Mouse (Mus musculus) ES-Bruce4 (cell line): ENCODE measurements around the gene Brip1. TPM values are rescaled to one million over a fixed set of nuclear protein-coding genes. Genes with fewer than 3 reads are reported as not detected.
"Not testable (repeated sequence)": the region's sequence is repeated elsewhere in the genome, so short reads cannot be mapped to it uniquely, and the experiment has no call there.

Source experiments
- H3K27ac ChIP-seq: 2 replicates; pipeline ENCODE4 v1.5.1; 2012; ENCODE audit warnings: low read length, inconsistent platforms; ENCODE audit not compliant: insufficient read depth
- H3K27me3 ChIP-seq: 2 replicates; pipeline ENCODE4 v1.6.1; 2012; ENCODE audit warnings: mild to moderate bottlenecking, low read length, inconsistent platforms; ENCODE audit not compliant: control insufficient read depth, poor library complexity, insufficient read depth, severe bottlenecking
- H3K36me3 ChIP-seq: 2 replicates; pipeline ENCODE4 v1.6.1; 2012; ENCODE audit warnings: inconsistent platforms, mild to moderate bottlenecking, low read length, moderate library complexity; ENCODE audit not compliant: control insufficient read depth, poor library complexity, insufficient read depth, severe bottlenecking
- H3K4me1 ChIP-seq: one replicate; pipeline ENCODE4 v1.8.1; 2011; ENCODE audit warnings: low read length; ENCODE audit not compliant: control insufficient read depth, insufficient read depth
- H3K4me3 ChIP-seq: 2 replicates; pipeline ENCODE4 v1.5.1; 2011; ENCODE audit warnings: low read depth, mild to moderate bottlenecking, low read length
- H3K9ac ChIP-seq: 2 replicates; pipeline ENCODE4 v1.6.1; 2012; ENCODE audit warnings: low read depth, mild to moderate bottlenecking, inconsistent platforms; ENCODE audit not compliant: poor library complexity, severe bottlenecking
- H3K9me3 ChIP-seq: replicated peaks from 2 replicates; pipeline ENCODE4 v1.6.1; 2012; ENCODE audit warnings: mild to moderate bottlenecking, low read length, inconsistent platforms; ENCODE audit not compliant: control insufficient read depth, poor library complexity, insufficient read depth, severe bottlenecking
- CTCF ChIP-seq: IDR thresholded peaks from one replicate; pipeline ENCODE4 v1.8.1; 2011; ENCODE audit warnings: low read depth, low read length
- EP300 ChIP-seq: IDR thresholded peaks from 2 replicates; pipeline ENCODE4 v1.6.1; 2011; ENCODE audit warnings: low read depth, low read length; ENCODE audit not compliant: insufficient read depth
- POLR2A ChIP-seq: IDR thresholded peaks from one replicate; pipeline ENCODE4 v1.8.1; 2011; ENCODE audit warnings: low read length; ENCODE audit not compliant: insufficient read depth
- polyA plus RNA-seq: library from polyadenylated mRNA; stranded (reverse); fragments of >200 nt; gene quantifications from 2 replicates; pipeline ENCODE4 v1.2.4, GENCODE M21; 2011; ENCODE audit warnings: low read depth; ENCODE audit not compliant: missing spikeins, insufficient read depth, insufficient read length

Gene Brip1
- polyA plus RNA-seq, 1 experiment: 17.6 TPM

GRCm38 (mm10) chr11:86209123-86209522 lies 8.1 kb upstream of the Brip1 start:
- Histone ChIP-seq H3K9me3 (0 out of 2 replicates have a peak, but pooled peaks cover 7% of the 10 kb centered on the region), H3K27ac (no peak overlapping the region), H3K4me3 (no peak overlapping the region), H3K27me3 (no peaks in the 10 kb centered on the region), H3K36me3 (peaks cover 9% of the 10 kb centered on the region), H3K9ac (no peak overlapping the region), H3K4me1 (no peaks in the 10 kb centered on the region)
- TF ChIP-seq POLR2A (no peak), EP300 (no peak), CTCF (no peak)

GRCm38 (mm10) chr11:86205876-86206275 lies 4.9 kb upstream of the Brip1 start:
- Histone ChIP-seq H3K27me3 (no peaks in the 10 kb centered on the region), H3K9ac (no peak overlapping the region), H3K27ac (no peak overlapping the region), H3K4me1 (no peaks in the 10 kb centered on the region), H3K9me3 (peaks cover 24% of the 10 kb centered on the region), H3K4me3 (no peak overlapping the region), H3K36me3 (peaks cover 7% of the 10 kb centered on the region; the same call in 1 of the 2 replicates)
- TF ChIP-seq CTCF (no peak), POLR2A (no peak), EP300 (no peak)

DNA sequence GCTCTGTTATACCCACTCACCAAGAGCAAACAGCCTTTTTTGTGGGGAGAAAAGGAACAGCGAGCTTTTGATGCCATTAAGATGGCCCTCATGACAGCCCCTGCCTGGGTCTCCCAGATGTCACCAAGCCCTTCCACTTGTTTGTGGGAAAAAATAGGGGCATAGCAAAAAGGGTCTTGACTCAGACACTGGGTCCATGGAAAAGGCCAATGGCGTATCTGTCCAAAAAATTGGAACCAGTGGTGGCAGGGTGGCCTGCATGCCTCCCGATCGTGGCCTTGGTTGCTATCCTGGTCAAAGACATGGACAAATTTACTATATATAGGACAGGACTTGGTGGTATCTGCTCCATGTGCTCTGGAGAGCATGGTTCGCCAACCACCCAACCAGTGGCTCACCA lies 4.0 kb upstream of the Brip1 start:
- Histone ChIP-seq H3K4me3 (no peak overlapping the region), H3K9ac (no peak overlapping the region)

DNA sequence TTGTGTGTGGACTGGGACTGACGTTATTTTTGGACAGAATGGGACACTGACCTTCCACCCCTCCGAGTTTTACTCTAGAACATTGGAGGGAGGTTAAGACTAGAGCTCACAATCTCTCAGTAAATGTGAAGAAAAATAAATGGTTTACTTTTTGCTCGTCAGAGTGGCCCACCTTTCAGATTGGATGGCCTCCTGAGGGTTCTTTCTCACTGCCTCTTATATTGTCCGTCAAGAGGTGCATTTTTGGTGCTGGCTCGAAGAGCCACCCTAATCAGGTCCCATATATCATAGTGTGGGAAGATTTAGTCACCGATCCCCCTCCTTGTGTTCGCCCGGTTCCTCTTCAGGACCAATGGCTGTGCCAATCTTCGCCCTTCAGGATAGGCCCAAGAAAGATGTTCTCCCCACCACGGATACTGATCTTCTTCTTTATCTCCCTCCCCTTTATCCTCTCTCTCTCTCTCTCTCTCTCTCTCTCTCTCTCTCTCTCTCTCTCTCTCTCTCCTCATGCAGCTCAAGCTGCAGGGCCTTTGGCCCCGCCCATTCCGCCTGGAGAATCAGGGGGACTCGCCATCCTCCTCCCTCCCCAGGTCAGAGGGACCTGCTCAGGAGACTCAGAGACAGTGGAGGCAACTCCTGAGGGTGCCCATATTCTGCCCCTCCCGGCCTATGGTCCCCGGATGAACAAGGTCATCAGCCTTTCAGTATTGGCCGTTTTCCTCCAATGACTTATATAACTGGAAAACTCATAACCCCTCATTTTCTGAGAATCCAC lies 1.1 kb upstream of the Brip1 start:
- Histone ChIP-seq H3K9ac (peak overlapping the region; percentile 88), H3K27ac (no peak overlapping the region), H3K36me3 (peaks cover 8% of the 10 kb centered on the region), H3K4me3 (peak overlapping the region; percentile 98), H3K27me3 (no peaks in the 10 kb centered on the region), H3K9me3 (peaks cover 24% of the 10 kb centered on the region), H3K4me1 (peaks cover 2% of the 10 kb centered on the region)
- no peak for TF ChIP-seq CTCF
- TF ChIP-seq EP300: no peak

More for the DNA sequence above, 4.0 kb upstream of the Brip1 start:
- Histone ChIP-seq H3K9me3 (peaks cover 24% of the 10 kb centered on the region), H3K36me3 (peaks cover 7% of the 10 kb centered on the region; the same call in 1 of the 2 replicates), H3K4me1 (peaks cover 2% of the 10 kb centered on the region), H3K27me3 (no peaks in the 10 kb centered on the region), H3K27ac (no peak overlapping the region)
- TF ChIP-seq EP300 (no peak), POLR2A (no peak)

DNA sequence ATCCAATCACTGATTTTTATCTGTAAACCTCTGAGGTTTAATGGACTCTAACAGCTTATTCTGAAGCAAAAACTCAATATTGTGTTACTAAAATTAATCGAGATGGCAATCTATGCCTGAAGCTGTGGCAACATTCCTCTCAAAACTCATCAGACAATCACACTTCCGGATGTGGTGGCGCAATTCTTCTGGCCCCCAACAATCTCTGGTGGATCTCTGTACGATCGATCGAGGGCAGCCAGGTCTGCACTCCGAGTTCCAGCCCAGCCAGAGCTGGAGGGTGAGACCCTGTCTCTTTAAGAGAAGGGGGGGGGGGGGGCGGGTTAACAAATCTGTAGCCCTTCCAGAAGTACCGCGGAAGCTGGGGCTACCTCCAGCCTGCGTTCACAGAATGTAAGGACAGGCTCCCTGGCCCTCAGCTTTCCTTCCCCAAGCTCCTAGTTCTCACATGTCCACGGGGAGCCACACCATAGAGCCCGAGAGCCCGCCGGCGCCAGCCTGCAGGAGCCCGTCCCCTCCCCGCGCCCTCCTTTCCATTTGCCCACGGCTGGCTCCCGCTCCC lies 452 bp downstream of the Brip1 start:
- Histone ChIP-seq H3K36me3 (peaks cover 10% of the 10 kb centered on the region), H3K9ac (peak overlapping the region; percentile 88), H3K27ac (no peak overlapping the region), H3K4me3 (peak overlapping the region; percentile 67), H3K4me1 (peaks cover 2% of the 10 kb centered on the region), H3K9me3 (peaks cover 23% of the 10 kb centered on the region), H3K27me3 (no peaks in the 10 kb centered on the region)
- TF ChIP-seq EP300 (no peak), CTCF (no peak), POLR2A (no peak)

DNA sequence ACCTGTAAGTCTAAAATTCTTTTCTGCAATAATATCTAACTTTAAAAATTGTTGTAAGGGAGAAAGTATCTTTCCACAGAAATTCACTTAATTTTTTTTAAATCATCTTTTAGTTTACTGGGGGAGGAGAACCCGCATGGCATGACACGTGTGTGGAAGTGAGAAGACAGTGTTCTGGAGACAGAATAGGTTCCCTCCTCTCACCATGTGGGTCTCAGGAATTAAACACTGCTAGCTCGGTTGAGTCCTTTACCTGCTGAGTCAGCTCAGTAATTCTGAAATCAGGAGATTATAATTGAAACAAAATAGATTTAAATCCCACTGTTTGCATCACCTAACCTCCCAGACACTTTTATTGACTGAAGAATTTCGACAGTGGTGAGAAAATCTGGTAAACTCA lies 1.3 kb downstream of the Brip1 start:
- TF ChIP-seq CTCF (no peak), EP300 (no peak), POLR2A (no peak)
- Histone ChIP-seq H3K9me3 (peaks cover 23% of the 10 kb centered on the region), H3K27ac (no peak overlapping the region), H3K4me1 (peaks cover 2% of the 10 kb centered on the region), H3K4me3 (no peak overlapping the region), H3K9ac (no peak overlapping the region), H3K27me3 (no peaks in the 10 kb centered on the region), H3K36me3 (peaks cover 17% of the 10 kb centered on the region)

GRCm38 (mm10) chr11:86185224-86185623 lies 15.8 kb downstream of the Brip1 start:
- not testable (repeated sequence) for H3K4me3 ChIP-seq, H3K9me3 ChIP-seq, H3K9ac ChIP-seq, H3K36me3 ChIP-seq, H3K4me1 ChIP-seq, H3K27me3 ChIP-seq, H3K27ac ChIP-seq
